Mouse (Mus musculus): ENCODE results near the gene Ctnnd1. TPM values are rescaled to one million over a fixed set of nuclear protein-coding genes. Genes with fewer than 3 reads are reported as not detected.

The Ctnnd1 gene
- polyA plus RNA-seq, 1 experiment from 2014 or later: 27.6 TPM

DNA sequence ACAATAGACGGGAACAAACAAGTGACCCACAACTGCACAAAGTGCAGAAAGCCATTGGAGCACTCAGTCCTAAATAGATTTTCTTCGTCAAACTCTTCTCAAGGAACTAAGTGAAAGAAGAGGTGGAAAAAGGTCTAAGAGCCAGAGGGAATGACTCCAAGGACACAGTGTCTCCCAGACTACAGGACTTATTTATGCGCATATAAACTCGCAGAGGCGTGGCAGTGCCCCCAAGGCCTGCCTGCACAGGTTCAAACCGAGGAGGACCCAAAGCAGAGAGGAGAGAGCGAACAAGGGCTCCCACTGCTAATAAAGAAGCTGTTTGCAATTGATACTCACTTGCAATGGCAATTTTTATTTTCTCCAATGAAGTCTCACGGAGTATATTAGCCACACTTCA is 64.9 kb downstream of the Ctnnd1 start:
- H3K9ac ChIP-seq (replicated peaks): no peak overlapping the region
- peaks cover 5% of the 10 kb centered on the region; the same call in 1 of the 2 replicates for H3K36me3 ChIP-seq
- no peaks in the 10 kb centered on the region for H3K9me3 ChIP-seq (replicated peaks)
- no peak for ATAC-seq (ENCODE audit: low FRiP score)
- WGBS: 83% methylated on average over 8 of the region's 8 CpGs
- H3K4me1 ChIP-seq: no peaks in the 10 kb centered on the region
- H3K27ac ChIP-seq (replicated peaks): no peak overlapping the region
- no peak overlapping the region for H3K4me2 ChIP-seq
- H3K4me3 ChIP-seq (replicated peaks): no peak overlapping the region
- no peaks in the 10 kb centered on the region for H3K27me3 ChIP-seq (replicated peaks)

DNA sequence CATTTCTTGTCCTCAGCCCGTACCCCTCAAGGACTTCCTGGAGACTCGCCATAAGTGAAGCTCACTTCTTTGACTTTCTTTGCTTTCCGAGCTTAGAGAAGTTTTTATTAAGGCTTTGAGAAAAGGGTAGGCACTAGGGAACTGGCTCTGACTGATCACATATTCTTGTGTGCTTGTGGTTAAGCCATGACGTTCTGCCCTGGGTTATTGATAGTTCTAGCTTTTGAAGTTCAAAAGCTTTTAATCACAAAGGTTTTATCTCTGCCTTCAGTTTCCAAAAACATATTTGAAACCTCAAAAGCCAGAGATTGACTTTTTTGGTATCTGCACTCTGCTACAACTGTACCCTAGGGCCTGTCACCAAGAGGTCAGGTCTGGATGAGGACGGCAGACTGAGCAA is 68.3 kb downstream of the Ctnnd1 start:
- no peak for ATAC-seq (ENCODE audit: low FRiP score)
- H3K4me1 ChIP-seq: no peaks in the 10 kb centered on the region
- 86% methylated on average over 5 of the region's 5 CpGs for WGBS
- H3K9me3 ChIP-seq (replicated peaks): no peaks in the 10 kb centered on the region
- peaks cover 18% of the 10 kb centered on the region for H3K36me3 ChIP-seq
- H3K27ac ChIP-seq (replicated peaks): no peak overlapping the region
- H3K27me3 ChIP-seq (replicated peaks): no peaks in the 10 kb centered on the region
- no peak overlapping the region for H3K4me3 ChIP-seq (replicated peaks)
- H3K4me2 ChIP-seq: no peak overlapping the region
- H3K9ac ChIP-seq (replicated peaks): no peak overlapping the region

DNA sequence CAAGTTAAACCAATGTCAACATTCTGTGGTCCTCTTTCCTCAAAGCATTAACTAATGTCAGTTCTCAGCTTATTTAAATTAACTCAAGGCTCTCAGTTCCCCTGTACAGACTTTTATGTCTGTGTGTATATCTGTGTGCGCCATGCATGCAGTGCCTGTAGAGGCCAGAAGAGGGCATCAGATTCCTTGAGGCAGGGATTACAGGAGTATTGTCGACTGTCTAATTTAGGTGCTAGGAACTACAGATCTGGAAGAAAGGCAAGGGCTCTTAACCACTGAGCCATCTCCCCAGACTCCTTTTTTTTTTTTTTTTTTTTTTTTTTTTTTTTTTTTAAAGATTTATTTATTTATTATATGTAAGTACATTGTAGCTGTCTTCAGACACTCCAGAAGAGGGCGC is 69.4 kb downstream of the Ctnnd1 start:
- H3K36me3 ChIP-seq: peaks cover 18% of the 10 kb centered on the region
- no peaks in the 10 kb centered on the region for H3K9me3 ChIP-seq (replicated peaks)
- H3K27me3 ChIP-seq (replicated peaks): no peaks in the 10 kb centered on the region
- H3K27ac ChIP-seq (replicated peaks): no peak overlapping the region
- H3K4me2 ChIP-seq: no peak overlapping the region
- WGBS: 86% methylated on average over 2 of the region's 3 CpGs
- no peaks in the 10 kb centered on the region for H3K4me1 ChIP-seq
- no peak overlapping the region for H3K4me3 ChIP-seq (replicated peaks)
- H3K9ac ChIP-seq (replicated peaks): no peak overlapping the region
- no peak for ATAC-seq (ENCODE audit: low FRiP score)

DNA sequence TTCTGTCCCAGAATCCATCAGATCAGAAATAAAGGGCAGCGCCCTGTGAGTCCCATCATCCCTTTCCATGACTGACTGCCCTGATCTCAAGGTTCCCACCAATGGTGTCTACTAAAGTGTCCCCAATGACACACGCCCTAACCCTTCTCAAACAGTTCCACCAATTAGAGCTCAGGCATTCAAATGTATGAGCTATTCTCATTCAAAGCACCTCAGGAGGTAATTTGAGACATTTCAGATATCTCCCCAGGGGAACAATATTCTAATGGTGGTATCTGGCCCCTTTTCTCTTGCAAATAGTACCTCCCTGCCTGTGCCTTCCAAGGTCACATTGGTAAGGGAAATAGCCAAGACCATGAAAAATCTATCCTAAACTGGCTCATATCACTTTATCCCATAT is 71.3 kb downstream of the Ctnnd1 start:
- H3K4me2 ChIP-seq: no peak overlapping the region
- no peaks in the 10 kb centered on the region for H3K4me1 ChIP-seq
- H3K4me3 ChIP-seq (replicated peaks): no peak overlapping the region
- H3K9me3 ChIP-seq (replicated peaks): no peaks in the 10 kb centered on the region
- H3K27me3 ChIP-seq (replicated peaks): no peaks in the 10 kb centered on the region
- H3K27ac ChIP-seq (replicated peaks): no peak overlapping the region
- no peak overlapping the region for H3K9ac ChIP-seq (replicated peaks)
- WGBS: 87% methylated on average over 2 of the region's 2 CpGs
- ATAC-seq (ENCODE audit: low FRiP score): no peak
- peaks cover 12% of the 10 kb centered on the region for H3K36me3 ChIP-seq

DNA sequence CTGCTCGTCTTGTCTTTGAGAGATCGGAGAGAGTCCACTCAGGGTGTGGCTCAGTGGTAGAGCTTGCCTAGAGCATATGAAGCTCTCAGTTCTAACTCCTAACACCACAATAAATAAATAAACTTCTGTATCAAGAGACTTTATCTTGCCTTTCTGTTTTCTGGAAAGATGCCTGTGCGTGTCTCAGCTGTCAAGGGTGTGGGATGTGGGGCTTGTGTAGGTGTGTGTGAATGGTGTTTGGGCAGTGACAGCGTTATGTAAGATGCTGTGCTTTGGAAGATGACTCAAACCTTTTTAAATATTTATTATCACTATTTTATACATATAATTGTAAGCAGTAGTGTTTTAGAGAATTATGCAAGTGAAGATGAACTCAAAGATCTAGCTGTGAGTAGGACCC is 76.4 kb downstream of the Ctnnd1 start:
- Histone ChIP-seq H3K27me3 (replicated peaks) (no peaks in the 10 kb centered on the region), H3K36me3 (peaks cover 10% of the 10 kb centered on the region), H3K4me2 (no peak overlapping the region), H3K9ac (replicated peaks) (no peak overlapping the region), H3K27ac (replicated peaks) (no peak overlapping the region), H3K9me3 (replicated peaks) (no peaks in the 10 kb centered on the region), H3K4me1 (no peaks in the 10 kb centered on the region), H3K4me3 (replicated peaks) (no peak overlapping the region)
- ATAC-seq (ENCODE audit: low FRiP score): no peak
- WGBS: 96% methylated on average over 4 of the region's 4 CpGs

DNA sequence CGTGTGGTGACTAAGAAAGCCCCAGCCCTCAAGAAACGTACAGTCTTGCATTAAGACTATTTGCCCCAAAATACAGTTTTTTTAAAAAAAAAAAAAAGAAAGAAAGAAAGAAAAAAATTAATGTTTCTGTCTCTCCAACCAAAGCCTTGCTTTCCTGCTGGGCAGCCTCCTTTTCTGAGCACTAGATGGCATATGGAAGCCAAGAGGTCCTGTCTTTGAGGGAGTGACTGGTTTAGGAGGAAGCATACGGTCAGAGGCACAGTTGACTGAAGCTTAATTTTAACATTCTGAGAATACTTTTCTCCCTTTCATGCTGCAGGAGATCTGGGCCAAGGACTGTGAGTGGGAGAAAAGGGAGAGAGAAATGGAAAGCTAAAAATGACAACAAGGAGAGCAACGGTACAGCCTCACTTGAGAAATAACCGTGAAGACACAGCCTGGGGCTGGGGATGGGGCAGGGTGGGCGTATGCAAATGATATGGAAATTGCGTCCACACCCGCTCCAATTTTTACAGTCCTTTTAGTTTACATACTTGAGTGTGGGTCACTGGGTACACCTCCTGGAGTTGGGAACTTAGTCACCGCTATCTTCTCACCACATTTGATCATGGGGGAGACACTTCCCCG is 93.6 kb downstream of the Ctnnd1 start:
- H3K27me3 ChIP-seq (replicated peaks): no peaks in the 10 kb centered on the region
- ATAC-seq (ENCODE audit: low FRiP score): no peak
- no peaks in the 10 kb centered on the region for H3K9me3 ChIP-seq (replicated peaks)
- no peak overlapping the region for H3K4me3 ChIP-seq (replicated peaks)
- no peak overlapping the region for H3K27ac ChIP-seq (replicated peaks)
- WGBS: 48% methylated on average over 10 of the region's 10 CpGs
- no peak overlapping the region for H3K9ac ChIP-seq (replicated peaks)
- H3K4me1 ChIP-seq: no peaks in the 10 kb centered on the region
- no peaks in the 10 kb centered on the region for H3K36me3 ChIP-seq
- H3K4me2 ChIP-seq: peak overlapping the region; percentile 33

DNA sequence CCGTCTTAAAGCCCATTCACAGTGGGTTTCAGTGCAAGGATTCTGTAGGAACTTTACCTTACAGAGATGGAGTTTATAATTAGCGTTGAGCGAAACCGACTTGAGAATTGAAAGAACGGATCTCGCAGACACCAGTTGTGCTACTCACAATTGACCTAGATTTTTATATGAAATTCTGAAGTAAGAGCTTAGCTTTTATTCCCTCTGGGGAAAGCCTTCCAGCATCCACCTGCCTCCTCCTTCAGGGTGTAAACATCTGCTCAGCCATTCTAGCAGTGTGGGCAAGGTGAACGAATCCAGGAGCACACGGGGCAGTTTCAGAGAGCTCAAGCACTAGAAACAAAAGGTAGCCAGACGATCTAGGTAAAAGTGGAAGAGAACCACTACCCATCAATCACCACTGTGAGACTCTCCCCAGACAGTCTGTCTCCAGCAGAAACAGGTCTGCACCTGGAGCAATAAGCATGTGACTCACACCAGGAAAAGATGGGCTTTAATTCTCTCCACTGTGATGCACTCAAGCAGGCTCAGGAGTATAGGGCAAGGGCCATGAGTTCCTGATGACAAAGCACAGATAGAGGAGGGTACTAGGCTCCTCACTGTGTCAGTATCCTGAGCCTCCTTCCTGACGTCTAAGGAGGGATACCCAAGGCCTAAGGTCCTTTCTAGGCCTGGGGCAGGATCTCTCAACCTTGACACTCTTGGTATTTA is 99.0 kb downstream of the Ctnnd1 start:
- no peak for ATAC-seq (ENCODE audit: low FRiP score)
- 80% methylated on average over 10 of the region's 10 CpGs for WGBS
- H3K9ac ChIP-seq (replicated peaks): no peak overlapping the region
- H3K36me3 ChIP-seq: no peaks in the 10 kb centered on the region
- H3K27ac ChIP-seq (replicated peaks): no peak overlapping the region
- no peaks in the 10 kb centered on the region for H3K9me3 ChIP-seq (replicated peaks)
- H3K4me2 ChIP-seq: no peak overlapping the region
- H3K27me3 ChIP-seq (replicated peaks): no peaks in the 10 kb centered on the region
- H3K4me3 ChIP-seq (replicated peaks): no peak overlapping the region
- no peaks in the 10 kb centered on the region for H3K4me1 ChIP-seq

Other genes with a start within 250 kb of the Ctnnd1 start
- gene Calcrl, start 225.4 kb downstream of the Ctnnd1 start, polyA plus RNA-seq (2015; fragmentation: Nextera tagmentation; extraction: Ambion mirVana): 23.2 and 26.9 TPM in 2 replicates
- gene Tfpi, start 174.0 kb downstream of the Ctnnd1 start, polyA plus RNA-seq (2015; fragmentation: Nextera tagmentation; extraction: Ambion mirVana): 21.2 and 25.9 TPM in 2 replicates
- 0.28 and 0.36 TPM in 2 replicates for gene Btbd18, start 8.3 kb upstream of the Ctnnd1 start, polyA plus RNA-seq (2015; fragmentation: Nextera tagmentation; extraction: Ambion mirVana)
- gene Selenoh, start 20.0 kb upstream of the Ctnnd1 start, polyA plus RNA-seq (2015; fragmentation: Nextera tagmentation; extraction: Ambion mirVana): 189 and 204 TPM in 2 replicates
- not detected in 2 replicates for gene Gm28635, start 27.3 kb upstream of the Ctnnd1 start, polyA plus RNA-seq (2015; fragmentation: Nextera tagmentation; extraction: Ambion mirVana)
- gene Med19, start 27.6 kb upstream of the Ctnnd1 start, polyA plus RNA-seq (2015; fragmentation: Nextera tagmentation; extraction: Ambion mirVana): 52.7 and 53.0 TPM in 2 replicates
- gene Tmx2, start 28.4 kb upstream of the Ctnnd1 start, polyA plus RNA-seq (2015; fragmentation: Nextera tagmentation; extraction: Ambion mirVana): 298 and 334 TPM in 2 replicates
- gene Zdhhc5, start 64.4 kb upstream of the Ctnnd1 start, polyA plus RNA-seq (2015; fragmentation: Nextera tagmentation; extraction: Ambion mirVana): 15.6 and 17.6 TPM in 2 replicates
- gene Clp1, start 76.6 kb upstream of the Ctnnd1 start, polyA plus RNA-seq (2015; fragmentation: Nextera tagmentation; extraction: Ambion mirVana): 19.7 and 23.8 TPM in 2 replicates
- gene Ypel4, start 83.3 kb upstream of the Ctnnd1 start, polyA plus RNA-seq (2015; fragmentation: Nextera tagmentation; extraction: Ambion mirVana): 15.0 and 16.2 TPM in 2 replicates
- gene Gm19426, start 92.9 kb upstream of the Ctnnd1 start, polyA plus RNA-seq (2015; fragmentation: Nextera tagmentation; extraction: Ambion mirVana): 5.0 and 5.9 TPM in 2 replicates
- gene Serping1, start 124.7 kb upstream of the Ctnnd1 start, polyA plus RNA-seq (2015; fragmentation: Nextera tagmentation; extraction: Ambion mirVana): 33.1 and 38.3 TPM in 2 replicates
- gene Ube2l6, start 148.1 kb upstream of the Ctnnd1 start, polyA plus RNA-seq (2015; fragmentation: Nextera tagmentation; extraction: Ambion mirVana): 20.1 and 30.9 TPM in 2 replicates
- not detected in 2 replicates for gene Smtnl1, start 171.9 kb upstream of the Ctnnd1 start, polyA plus RNA-seq (2015; fragmentation: Nextera tagmentation; extraction: Ambion mirVana)
- gene Timm10, start 176.2 kb upstream of the Ctnnd1 start, polyA plus RNA-seq (2015; fragmentation: Nextera tagmentation; extraction: Ambion mirVana): 78.9 and 86.0 TPM in 2 replicates
- 1.3 and 5.0 TPM in 2 replicates for gene Slc43a1, start 188.1 kb upstream of the Ctnnd1 start, polyA plus RNA-seq (2015; fragmentation: Nextera tagmentation; extraction: Ambion mirVana)
- gene Rtn4rl2, start 235.9 kb upstream of the Ctnnd1 start, polyA plus RNA-seq (2015; fragmentation: Nextera tagmentation; extraction: Ambion mirVana): 3.6 and 3.9 TPM in 2 replicates